15 mouse cellular contexts compared by ENCODE assay signal in the genomic region with DNA sequence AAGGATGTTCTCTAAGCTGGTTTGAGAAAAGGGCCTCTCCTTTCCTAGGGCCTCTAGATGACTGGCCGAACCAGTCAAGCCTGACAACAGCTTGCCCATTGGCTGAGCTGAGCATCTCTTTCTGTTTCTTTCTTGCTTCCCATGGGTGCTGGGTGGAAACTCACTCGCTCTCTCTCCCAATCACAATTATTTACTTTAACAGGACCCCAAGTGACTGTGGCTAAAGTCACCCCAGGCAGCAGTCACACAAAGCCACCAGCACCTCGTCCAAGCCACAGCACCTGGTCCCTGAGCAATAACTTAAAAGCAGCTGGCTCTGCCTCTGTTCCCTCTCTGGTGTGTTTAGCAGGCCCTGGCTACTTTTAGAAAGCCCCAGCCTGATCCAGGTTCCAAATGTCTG.
"Had no signal": no experiment of that assay in that cellular context is flagged by ENCODE, and none has a peak within 500 bp of the region (broad histone marks: within the 10 kb centered on the region; RNA-seq: fewer than 3 reads in every experiment).

No protein-coding gene starts in this region.

- H3K27me3 ChIP-seq: limb, embryonic 12.5 days; liver, embryonic 13.5 days; midbrain, embryonic 12.5 days; midbrain, embryonic 15.5 days; neural tube, embryonic 13.5 days had no signal

- H3K4me2 ChIP-seq: limb, embryonic 12.5 days; liver, embryonic 13.5 days; midbrain, embryonic 12.5 days; midbrain, embryonic 15.5 days; neural tube, embryonic 13.5 days had no signal

- DNase-seq: kidney, adult 2 months; kidney, postnatal 25 days; layer of hippocampus, adult 9-11 months; liver, embryonic 13.5 days; lung, postnatal 36 days; thymus, postnatal 25 days had no signal

- ATAC-seq: intestine, postnatal 0 days; lung, postnatal 0 days; midbrain, embryonic 15.5 days had no signal

- H3K4me3 ChIP-seq: layer of hippocampus, adult 2 months; limb, embryonic 12.5 days; liver, embryonic 13.5 days; megakaryocyte, embryonic 14.5 days; midbrain, embryonic 12.5 days; midbrain, embryonic 15.5 days; neural tube, embryonic 13.5 days had no signal

- H3K36me3 ChIP-seq: limb, embryonic 12.5 days; liver, embryonic 13.5 days; midbrain, embryonic 12.5 days; midbrain, embryonic 15.5 days; neural tube, embryonic 13.5 days had no signal

- H3K4me1 ChIP-seq: megakaryocyte, embryonic 14.5 days had no signal

- H3K27ac ChIP-seq: kidney, postnatal 0 days; layer of hippocampus, adult 2 months; limb, embryonic 12.5 days; liver, embryonic 13.5 days; midbrain, embryonic 12.5 days; midbrain, embryonic 15.5 days; neural tube, embryonic 13.5 days had no signal

- H3K9me3 ChIP-seq: limb, embryonic 12.5 days; liver, embryonic 13.5 days; megakaryocyte, embryonic 14.5 days; midbrain, embryonic 12.5 days; midbrain, embryonic 15.5 days; neural tube, embryonic 13.5 days had no signal

- H3K9ac ChIP-seq: limb, embryonic 12.5 days; liver, embryonic 13.5 days; midbrain, embryonic 12.5 days; midbrain, embryonic 15.5 days; neural tube, embryonic 13.5 days had no signal
